Mouse (Mus musculus): Measurements from ENCODE around the gene Opn4.

Gene Opn4

DNA sequence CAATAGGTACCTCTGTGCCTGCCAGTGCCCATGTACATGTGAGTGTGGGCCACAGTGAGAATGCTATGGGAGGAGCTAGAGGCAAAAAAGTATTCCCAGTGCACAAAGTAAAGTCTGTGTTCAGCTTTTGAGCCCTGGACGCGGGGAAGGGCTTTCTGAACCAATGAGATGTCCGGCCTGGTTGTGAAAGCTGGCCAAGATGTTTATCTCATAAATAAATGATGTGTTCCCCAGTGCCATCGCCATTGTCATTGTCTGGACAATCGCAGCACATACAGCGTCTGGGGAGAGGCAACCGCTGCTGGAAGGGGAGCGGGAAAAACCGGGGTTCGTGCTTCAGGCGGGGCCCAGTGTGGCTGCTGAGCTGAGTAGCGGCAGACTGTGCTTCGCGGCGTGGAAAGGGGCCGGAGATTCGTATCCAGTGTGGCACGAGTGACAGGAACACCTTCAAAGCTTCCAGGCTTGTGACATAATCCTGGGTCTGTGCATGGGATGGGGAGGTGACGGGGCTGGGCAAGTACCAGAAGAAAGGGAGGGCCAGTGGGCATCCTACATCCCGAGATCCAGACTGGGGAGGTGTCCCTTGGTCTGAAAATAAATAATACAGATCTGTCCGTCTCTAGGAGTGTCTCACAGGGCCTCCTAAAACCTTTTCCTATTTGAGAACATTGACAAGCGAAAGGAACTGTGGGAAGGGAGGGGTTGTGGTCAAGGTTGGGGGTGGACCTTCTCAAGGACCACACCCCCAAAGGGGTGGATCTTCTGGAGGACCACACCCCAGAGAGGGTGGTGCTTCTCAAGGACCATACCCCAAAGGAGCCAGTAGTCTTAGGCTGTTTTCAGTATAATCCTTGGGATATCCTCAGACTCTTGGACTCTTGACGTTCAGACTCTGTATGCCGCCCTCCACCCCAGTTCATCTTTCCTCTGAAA lies 8.9 kb downstream of the Opn4 start:
- no peak for DNase-seq (ENCODE audit: low spot score in 2 of 2)

DNA sequence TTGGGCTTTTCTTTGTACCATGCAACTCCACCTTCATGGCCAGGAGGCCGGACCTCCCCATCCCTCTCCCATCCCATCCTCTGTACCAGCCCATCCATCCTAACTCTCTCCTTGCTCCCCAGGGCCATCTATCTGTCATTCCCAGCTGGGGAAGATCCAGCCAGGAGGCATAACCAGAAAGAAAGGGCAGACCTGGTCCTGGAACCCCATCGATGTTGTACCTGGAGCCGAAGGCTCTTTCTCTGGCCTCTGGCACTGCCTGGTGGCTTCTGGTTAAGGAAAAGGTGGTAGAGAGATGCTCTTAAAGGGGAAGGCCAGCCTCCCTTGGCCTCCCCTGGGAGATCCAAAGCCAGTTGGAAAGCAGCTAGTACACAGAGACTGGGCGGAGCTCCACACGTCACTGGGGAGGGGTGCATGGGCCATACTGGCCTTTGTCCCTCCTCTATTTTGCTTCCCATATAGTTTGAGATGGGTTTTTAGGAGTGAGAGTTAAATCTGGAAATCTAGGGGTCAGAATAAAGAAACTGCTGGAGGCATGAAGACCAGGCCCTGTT lies 9.8 kb downstream of the Opn4 start:
- no peak for DNase-seq (ENCODE audit: low spot score in 2 of 2)

DNA sequence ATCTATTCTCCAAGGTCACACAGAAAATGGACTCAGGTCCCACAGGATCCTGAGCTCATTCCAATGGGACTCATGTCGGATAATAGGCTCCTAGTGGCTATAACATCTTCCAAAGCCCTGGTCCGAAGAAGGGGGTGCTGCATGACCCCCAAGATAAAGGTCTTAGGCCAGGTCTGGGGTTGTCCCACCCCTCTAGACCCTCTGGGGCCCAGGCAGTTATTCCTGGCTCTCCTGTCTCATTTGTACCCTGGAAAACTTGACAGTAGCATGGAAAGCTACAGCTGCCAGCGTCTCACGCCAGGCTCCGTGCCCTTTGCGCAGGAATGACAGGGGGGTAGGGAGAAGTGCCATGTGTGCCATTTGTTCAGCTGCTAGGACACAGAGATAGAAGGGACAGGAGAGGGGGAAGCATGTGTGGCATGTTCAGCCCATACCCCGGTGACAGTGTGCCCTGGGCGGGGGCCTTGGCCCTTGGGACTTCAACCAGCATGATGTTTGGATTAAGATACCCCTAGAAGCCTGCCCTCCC lies 10.7 kb downstream of the Opn4 start:
- DNase-seq (ENCODE audit: low spot score in 2 of 2), result no peak

DNA sequence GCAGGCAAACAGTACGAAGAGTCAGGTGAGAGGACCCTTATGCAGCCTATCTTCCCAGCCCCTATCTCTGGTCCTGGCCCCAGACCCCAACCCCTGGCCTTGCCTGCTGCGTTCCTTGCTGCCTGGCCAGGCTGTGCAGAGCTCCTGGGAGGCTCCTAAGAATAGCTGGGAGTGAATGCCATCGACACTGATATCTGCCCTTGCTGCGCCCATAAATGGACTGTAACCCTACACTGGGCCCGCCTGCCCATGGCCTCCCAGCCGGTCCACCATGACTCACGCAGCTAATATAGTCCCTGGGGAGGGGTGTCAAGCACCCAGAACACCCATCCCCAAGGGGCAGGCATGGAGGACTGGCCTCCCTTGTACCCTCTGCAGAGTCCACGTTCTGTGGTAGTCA lies 11.4 kb downstream of the Opn4 start, which contains the start of gene Ldb3:
Gene Ldb3, minus strand, starts transcription at position 185 of the 400 bp plus-strand sequence.
- no peak for DNase-seq (ENCODE audit: low spot score in 2 of 2)

DNA sequence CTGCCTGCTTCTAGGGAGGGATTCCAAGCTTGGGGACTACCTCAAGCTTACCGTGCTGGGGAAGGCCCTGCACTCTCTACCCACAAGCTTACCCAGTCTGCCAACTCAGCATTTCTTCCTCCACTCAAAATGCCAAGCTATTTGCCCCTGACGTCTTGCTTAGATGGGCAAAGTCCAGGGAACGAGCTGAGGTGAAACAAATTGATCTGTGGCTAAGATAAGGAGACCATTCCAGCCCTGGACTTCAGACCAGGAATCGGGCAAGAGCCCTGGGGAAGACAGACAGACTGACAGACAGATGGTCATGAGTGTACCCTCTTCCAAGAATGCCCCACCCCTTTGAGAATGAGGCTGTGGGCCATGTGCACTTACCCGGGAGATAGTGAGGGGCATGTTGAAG lies 11.9 kb downstream of the Opn4 start:
- DNase-seq (ENCODE audit: low spot score in 2 of 2), result no peak

DNA sequence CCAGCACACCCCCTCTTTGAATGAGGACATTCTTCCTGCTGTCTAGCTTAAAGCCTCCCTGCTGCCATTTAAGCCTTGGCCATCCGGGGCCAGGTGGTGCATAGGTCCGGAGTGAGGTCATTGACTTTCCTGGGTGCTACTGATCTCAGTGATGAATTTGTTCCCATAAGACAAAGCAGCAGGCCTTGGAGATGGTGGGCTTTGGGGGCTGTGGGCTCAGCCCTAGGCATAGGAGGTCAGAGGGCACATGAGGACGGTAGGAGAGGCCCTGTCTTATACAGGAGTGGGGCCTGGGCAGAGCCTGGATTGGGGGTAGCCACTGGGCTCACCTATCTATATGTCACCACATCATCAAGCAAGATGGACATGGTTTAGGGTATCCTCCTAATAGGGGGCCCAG lies 13.1 kb downstream of the Opn4 start:
- no peak for DNase-seq (ENCODE audit: low spot score in 2 of 2)

DNA sequence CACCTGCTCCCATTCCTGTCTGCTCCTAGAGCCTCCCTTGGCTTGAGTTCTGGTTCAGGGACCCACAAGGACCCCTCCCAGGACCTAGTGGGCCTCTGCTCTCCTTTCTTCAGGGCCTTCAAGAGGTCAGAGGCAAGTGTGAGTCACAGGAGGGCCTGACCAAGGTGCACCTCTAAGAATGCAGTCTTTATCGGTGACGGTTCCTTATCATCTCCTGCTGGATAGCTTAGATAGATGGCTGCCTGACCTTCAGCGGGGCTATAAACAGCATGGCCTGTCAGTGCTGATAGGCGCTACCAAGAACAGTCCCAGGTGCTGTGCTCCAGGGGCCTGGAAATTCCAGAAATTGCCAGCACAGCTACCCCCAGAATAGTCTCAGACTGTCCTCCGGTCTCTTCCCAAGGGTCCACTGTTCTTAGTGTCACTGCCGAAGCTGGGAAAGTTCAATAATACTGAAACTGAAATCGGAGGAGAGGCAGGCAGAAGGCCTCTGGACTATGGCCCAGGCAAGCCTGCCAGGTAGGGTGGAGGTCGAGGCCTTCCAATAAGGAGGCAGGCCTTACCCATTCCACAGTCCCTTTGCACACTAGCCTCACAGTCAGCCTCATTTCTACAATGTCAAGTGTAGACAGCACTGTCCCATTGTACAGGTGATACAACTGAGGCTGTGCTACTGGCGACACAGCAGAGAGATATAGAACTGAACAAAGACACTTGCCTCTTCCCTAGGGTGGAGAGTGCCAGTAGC lies 14.4 kb downstream of the Opn4 start:
- no peak for DNase-seq (ENCODE audit: low spot score in 2 of 2)

DNA sequence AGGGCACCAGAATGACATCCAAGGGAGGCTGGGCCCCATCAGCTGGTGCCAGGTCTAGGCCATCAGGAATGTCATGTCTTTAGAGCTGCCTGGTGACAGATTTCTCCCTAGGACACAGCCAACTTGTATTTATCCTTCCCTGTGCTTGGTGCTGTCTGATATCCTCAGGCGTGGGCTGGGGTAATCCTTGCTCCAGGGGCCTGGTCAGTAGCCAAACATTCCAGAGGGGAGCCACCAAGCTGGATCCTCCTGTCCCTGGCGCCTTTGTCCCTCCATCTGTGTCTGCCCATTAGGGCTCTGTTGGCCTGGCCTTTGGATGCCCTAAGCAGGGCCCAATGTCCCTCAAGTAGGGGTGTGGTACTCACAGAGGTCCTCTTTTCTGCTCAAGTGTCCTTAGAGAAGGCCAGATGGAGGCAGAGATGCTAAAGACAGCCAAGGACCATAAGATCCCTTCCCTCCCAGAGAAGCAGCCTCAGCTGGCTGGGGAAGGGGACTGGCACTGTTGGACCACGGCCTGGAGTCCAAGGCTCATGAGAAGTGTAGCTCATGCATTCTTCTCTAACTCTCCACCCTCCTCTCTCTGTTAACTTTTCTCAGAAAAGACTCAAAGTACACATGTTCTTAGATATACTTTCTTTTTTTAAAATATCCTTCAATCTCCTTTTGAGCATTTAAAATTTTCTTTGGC lies 17.1 kb downstream of the Opn4 start:
- DNase-seq (ENCODE audit: low spot score in 2 of 2), result no peak

DNA sequence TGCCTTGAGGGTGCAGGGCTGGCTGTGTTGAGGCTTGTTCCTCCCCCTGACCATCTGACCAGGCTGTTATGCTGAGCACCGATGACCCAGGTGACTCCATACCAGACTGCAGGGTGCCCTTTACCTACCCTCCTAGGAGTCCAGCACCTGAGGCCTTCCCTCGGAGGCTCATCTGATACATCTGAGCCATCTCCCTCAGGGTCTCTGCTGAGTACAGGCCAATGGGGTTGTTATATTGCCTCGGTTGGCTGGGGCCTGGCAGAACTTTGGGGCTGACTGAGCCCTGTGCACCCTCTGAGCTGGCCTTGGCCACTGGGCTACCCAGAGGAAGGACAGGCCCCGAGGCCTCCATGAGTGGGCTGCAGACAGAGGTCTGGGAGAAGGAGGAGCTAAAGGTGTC lies 23.1 kb downstream of the Opn4 start:
- DNase-seq (ENCODE audit: low spot score in 2 of 2), result no peak

DNA sequence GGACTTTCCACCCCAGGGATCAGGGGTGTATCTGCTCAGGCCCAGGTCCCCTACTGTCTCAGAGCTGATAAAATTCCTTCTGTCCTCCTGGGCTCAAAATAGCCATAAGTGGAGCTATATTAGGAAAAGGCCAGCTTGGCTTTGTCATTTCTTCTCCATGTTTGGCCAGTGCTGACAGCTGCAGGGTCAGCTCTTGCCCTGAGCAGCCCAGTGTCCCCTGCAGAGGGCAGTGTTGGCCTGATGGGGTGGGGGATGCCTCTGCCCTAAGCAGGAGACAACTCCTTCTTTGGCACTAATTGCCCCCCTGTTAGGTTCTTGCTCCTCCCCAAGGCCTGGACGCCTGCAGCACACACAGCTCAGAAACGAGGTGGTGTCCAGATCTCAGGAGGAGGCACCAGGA lies 25.9 kb downstream of the Opn4 start:
- no peak for DNase-seq (ENCODE audit: low spot score in 2 of 2)

DNA sequence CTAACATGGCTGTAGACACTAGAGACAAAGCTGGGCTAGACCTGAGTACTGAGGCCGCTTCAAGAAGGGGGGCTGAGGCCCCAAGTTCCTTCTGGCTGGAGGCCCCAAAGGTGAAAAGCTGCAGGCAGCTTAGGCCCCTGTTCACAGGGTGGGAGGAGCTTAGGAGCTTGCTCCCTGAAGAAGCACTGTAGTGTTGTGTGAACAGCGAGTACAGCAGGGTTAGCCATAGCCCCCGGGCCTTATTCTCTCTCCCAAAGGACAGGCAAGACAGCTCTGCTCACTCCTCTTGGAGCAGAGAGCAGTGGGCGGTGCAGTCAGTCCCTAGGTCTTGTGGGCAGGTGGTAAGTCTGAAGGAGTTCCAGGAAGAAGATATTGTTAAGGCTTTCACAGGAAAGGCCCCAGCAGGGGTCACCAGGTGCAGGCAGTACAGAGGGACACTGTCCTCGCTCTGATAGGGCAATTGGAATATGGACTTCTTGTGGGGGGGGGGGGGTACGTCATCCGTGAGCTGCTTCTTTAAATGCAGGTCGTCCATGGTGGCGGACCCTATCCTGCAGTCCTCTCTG lies 26.5 kb downstream of the Opn4 start:
- no peak for DNase-seq (ENCODE audit: low spot score in 2 of 2)

DNA sequence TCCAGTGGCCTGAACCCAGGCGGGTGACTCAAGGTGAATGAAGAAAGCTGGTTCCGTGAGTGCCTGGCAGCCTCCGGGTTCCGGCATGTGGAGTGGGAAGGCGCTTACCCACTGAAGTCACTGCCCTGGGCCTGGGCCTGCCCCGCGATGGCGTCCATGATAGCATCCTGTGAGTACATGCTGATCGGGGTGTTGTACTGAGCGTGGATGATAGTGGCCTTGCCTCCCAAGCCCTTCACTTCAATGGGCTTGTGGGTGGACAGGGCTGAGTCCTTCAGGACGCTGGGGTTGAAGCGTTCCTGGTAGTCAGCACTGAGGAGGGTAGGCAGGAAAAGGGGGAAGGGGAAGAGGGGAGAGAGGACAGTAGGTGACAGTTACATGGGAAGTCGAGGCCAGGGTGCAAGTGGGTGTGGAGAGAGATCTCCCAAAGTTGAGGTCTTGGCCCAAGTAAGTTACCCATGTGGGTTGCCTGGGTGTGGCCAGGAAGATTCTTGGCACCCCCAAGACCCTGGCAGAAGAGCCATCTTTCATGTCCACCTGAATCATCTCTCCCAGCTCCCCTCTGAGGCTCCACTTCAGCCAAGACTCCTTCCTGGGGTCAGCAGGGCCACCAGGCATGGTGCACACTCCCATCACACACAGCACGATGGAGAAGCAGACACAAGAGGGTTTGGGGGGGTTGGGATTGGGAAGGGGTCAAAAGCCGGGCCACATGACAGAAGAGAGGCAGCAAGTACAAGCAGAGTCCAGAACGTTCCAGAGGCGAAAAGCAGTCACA lies 28.1 kb downstream of the Opn4 start:
- DNase-seq (ENCODE audit: low spot score in 2 of 2), result no peak

DNA sequence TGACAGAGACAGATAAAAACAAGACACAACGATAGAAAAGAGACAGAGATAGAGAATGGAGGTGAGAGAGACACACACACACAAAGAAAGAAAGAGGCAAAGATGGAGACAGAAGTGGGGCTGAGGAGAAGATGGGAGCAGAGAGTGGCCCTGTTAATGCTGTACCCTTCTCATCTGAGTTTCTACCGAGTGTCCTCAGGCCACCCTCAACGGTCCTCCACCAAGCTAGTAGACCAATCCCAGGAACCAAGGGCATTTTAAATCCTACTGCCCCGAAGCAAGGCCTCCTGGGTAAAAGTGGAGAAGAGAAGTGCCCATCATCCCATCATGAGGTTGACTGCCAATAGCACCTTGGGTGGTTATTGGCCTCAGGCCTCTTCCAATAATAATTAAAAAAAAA lies 29.0 kb downstream of the Opn4 start:
- no peak for DNase-seq (ENCODE audit: low spot score in 2 of 2)

DNA sequence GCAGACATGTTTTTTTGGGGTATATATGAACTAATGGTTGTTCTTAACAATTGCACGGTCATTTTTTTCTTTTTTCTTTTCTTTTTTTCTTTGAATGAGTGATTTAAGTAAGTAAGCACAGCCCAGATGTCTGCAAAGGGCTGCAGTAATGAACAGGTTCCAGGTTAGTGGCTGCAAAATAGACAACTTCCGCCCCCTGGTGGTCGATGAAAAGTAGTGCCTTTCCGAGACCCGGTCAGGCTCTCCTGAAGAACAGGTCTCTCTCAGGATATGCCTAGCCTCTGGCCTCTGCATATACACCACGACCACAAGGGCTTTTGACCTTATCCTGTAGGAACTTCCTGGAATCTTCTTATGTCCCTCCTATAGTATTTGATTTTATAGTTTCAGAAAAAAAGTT lies 29.6 kb downstream of the Opn4 start:
- DNase-seq (ENCODE audit: low spot score in 2 of 2), result peak; percentile 50 to 79

DNA sequence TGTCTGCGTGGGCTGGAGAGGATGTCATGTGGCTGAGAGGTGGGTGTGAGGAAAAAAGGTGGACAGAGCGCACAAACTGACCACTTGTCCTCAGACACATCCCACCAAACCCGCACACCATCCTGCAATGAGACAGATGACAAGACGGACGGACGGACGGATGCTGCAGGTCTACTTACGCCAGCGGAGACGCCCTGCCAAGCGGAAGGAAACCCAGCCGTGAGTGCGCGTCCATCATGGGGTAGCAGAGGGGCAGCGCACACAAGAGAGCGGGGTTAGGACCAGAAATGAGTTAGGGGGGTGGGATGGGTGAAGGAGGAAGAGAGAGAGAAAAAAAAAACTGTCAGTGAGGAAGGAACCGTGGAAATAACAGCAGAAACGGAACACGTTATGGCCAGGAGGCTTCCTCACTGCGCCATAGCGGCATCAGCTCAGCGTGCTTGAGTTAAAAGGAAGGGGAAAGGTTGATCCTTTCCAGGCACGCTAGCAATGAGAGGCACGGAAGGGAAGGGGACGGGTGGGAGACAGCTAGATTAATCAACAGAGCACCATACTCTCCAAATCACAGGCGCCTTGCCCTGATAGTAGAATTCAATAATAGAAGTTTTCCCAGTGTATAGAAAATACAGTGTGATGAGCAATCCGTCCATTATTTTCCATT lies 30.3 kb downstream of the Opn4 start:
- DNase-seq (ENCODE audit: low spot score in 2 of 2), result no peak

DNA sequence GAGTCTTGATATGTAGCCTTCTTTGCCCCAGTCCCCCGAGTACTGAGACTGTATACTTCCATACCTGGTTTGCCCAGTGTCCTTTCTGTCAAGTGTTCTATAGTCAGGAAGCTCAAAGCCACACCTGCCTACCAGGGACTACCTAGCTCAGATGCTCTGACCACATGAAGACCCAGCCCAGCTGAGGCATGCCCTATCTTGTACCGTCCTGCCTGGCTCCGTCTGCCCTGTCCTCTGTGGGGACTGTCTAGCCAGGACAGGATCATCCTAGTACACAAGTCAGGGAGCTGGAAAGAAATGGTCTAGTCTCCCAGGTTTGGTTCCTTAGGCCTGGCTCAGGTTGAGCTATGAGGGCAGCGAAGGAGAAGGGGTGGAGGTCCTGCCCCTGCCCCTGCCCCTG lies 31.3 kb downstream of the Opn4 start:
- DNase-seq (ENCODE audit: low spot score in 2 of 2), result no peak

DNA sequence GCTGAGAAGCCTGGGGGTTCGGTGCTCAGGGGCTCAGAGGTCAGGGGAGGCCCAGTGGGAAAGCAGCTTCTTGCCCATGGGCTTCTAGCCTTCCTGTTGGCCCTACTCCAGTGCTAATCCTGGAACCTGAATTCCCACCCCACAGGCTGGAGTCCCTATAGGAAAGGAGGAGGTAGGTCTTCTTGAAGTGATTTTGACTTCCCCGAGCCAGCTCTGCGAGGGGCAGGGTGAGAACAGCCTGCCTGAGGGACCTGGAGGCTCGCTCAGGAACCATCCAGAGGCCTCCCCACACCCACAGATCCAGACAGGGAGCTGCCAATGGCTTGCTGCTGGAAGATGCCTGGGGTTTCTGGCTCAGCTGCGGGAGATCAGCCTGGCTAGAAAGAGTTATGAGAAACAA lies 32.2 kb downstream of the Opn4 start:
- no peak for DNase-seq (ENCODE audit: low spot score in 2 of 2)

DNA sequence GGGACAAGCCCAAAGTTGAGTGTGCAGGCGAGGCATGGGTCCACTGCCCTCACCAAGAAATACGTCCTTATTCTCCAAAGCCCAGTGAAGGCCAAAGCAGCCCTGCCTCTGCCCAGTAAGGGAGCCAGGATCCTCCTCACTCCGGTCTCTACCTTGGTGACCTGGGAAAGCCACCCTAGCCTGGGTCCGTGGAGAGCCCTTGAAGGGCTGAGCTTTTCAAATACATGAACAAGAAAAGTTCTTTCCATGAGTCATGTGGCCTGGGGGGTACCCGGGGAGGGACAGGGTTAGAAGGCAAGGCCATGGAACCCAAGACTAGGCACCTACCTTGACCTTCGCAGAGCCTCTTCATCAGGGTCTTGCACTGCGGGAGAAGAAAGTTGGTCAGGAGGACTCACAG lies 33.4 kb downstream of the Opn4 start:
- no peak for DNase-seq (ENCODE audit: low spot score in 2 of 2)

DNA sequence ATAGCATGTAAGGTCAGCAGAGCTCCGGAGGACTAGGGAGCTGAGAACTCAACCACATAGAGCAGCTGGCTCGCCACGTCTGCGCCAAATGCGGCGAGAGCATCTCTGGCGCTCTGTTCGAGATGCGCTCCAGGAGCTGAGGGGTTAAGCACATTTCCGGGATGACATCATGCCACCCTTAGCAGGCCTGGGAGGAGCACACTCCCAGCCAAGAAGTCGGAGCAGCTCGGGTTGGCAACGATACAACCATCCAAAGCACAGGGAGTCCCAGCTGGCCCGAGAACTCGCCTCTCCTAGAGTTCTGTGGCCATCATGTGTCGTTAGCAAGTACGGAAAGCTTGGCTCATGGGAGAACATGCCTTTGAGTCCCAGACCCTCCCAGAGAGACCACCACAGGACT lies 34.2 kb downstream of the Opn4 start:
- no peak for DNase-seq (ENCODE audit: low spot score in 2 of 2)

DNA sequence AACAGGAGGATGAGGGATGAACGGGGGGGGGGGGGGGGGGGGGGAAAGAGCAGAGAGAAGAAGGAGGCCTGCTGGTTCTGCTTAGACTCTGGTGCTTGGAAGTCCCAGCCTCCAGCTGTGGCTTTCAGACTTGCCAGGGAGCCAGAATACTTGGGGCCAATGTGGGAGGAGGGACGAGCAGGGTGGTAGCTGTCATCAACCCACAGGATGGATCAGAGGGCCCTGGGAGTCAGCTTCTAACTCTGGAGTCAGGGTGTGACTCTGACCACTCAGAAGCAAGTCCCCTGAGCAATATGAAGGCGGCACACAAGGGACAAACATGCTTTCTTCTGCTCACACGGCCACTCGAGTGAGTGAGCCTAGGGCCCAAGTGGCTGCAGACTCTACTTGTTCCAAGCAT lies 35.3 kb downstream of the Opn4 start:
- no peak for DNase-seq (ENCODE audit: low spot score in 2 of 2)
